Mouse (Mus musculus): Measurements from ENCODE around the gene Artn.

Gene Artn

GRCm38 (mm10) chr4:117933248-117933647, 3.7 kb upstream of the Artn start:
- Histone ChIP-seq H3K27me3 (ENCODE audit: control insufficient read depth, insufficient read depth, low read length, poor library complexity, severe bottlenecking) (no peaks in the 10 kb centered on the region), H3K36me3 (ENCODE audit: control insufficient read depth, insufficient read depth, low read length, poor library complexity, severe bottlenecking) (no peaks in the 10 kb centered on the region)
- DNase-seq (ENCODE audit: low read depth, low spot score), result no peak

- peak; percentile 54 for DNase-seq (ENCODE audit: low read depth, low spot score)
Measured at GRCm38 (mm10) chr4:117928699-117929241, 793 bp downstream of the Artn start.

GRCm38 (mm10) chr4:117928234-117928633, 1.3 kb downstream of the Artn start:
- Histone ChIP-seq H3K36me3 (ENCODE audit: control insufficient read depth, insufficient read depth, low read length, poor library complexity, severe bottlenecking) (no peaks in the 10 kb centered on the region), H3K27me3 (ENCODE audit: control insufficient read depth, insufficient read depth, low read length, poor library complexity, severe bottlenecking) (no peaks in the 10 kb centered on the region)
- DNase-seq (ENCODE audit: low read depth, low spot score), result peak; percentile 47

More at GRCm38 (mm10) chr4:117928699-117929241, 793 bp downstream of the Artn start:
- H3K36me3 ChIP-seq (ENCODE audit: control insufficient read depth, insufficient read depth, low read length, poor library complexity, severe bottlenecking), result no peaks in the 10 kb centered on the region
- H3K27me3 ChIP-seq (ENCODE audit: control insufficient read depth, insufficient read depth, low read length, poor library complexity, severe bottlenecking), result no peaks in the 10 kb centered on the region

GRCm38 (mm10) chr4:117926545-117927482, 2.7 kb downstream of the Artn start:
- H3K27me3 ChIP-seq (ENCODE audit: control insufficient read depth, insufficient read depth, low read length, poor library complexity, severe bottlenecking), result no peaks in the 10 kb centered on the region
- DNase-seq (ENCODE audit: low read depth, low spot score), result peak; percentile 50
- no peaks in the 10 kb centered on the region for H3K36me3 ChIP-seq (ENCODE audit: control insufficient read depth, insufficient read depth, low read length, poor library complexity, severe bottlenecking)

DNA sequence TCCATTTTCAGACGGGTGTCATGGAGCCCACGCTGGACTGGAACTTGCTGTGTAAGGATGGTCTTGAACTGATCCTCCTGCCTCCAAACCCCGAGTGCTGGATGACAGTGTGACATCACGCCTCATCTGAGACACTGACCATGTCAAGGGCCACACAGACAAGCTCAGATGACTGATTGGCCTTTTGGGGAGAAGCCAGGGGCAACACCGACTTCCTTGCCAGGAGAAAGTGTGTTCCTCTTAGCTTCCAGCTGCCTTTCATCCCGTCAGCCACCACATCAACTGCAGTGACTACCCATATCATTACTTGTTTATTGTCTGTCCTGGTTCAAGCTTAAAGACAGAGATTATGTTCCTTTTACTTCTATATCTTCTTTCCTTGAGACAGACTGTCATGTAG, 4.6 kb downstream of the Artn start:
- no peaks in the 10 kb centered on the region for H3K27me3 ChIP-seq (ENCODE audit: control insufficient read depth, insufficient read depth, low read length, poor library complexity, severe bottlenecking)
- no peaks in the 10 kb centered on the region for H3K36me3 ChIP-seq (ENCODE audit: control insufficient read depth, insufficient read depth, low read length, poor library complexity, severe bottlenecking)
- no peak for DNase-seq (ENCODE audit: low read depth, low spot score)

- DNase-seq (ENCODE audit: low read depth, low spot score), result no peak
- Histone ChIP-seq H3K36me3 (ENCODE audit: control insufficient read depth, insufficient read depth, low read length, poor library complexity, severe bottlenecking) (no peaks in the 10 kb centered on the region), H3K27me3 (ENCODE audit: control insufficient read depth, insufficient read depth, low read length, poor library complexity, severe bottlenecking) (no peaks in the 10 kb centered on the region)
Measured at GRCm38 (mm10) chr4:117923450-117923849, 6.1 kb downstream of the Artn start.

- no peaks in the 10 kb centered on the region for H3K27me3 ChIP-seq (ENCODE audit: control insufficient read depth, insufficient read depth, low read length, poor library complexity, severe bottlenecking)
- no peaks in the 10 kb centered on the region for H3K36me3 ChIP-seq (ENCODE audit: control insufficient read depth, insufficient read depth, low read length, poor library complexity, severe bottlenecking)
- peak; percentile 39 for DNase-seq (ENCODE audit: low read depth, low spot score)
Measured at GRCm38 (mm10) chr4:117921358-117921757, 8.2 kb downstream of the Artn start.

- DNase-seq (ENCODE audit: low read depth, low spot score), result no peak
- no peaks in the 10 kb centered on the region for H3K36me3 ChIP-seq (ENCODE audit: control insufficient read depth, insufficient read depth, low read length, poor library complexity, severe bottlenecking)
- no peaks in the 10 kb centered on the region for H3K27me3 ChIP-seq (ENCODE audit: control insufficient read depth, insufficient read depth, low read length, poor library complexity, severe bottlenecking)
Measured at GRCm38 (mm10) chr4:117918762-117919161, 10.8 kb downstream of the Artn start.

DNA sequence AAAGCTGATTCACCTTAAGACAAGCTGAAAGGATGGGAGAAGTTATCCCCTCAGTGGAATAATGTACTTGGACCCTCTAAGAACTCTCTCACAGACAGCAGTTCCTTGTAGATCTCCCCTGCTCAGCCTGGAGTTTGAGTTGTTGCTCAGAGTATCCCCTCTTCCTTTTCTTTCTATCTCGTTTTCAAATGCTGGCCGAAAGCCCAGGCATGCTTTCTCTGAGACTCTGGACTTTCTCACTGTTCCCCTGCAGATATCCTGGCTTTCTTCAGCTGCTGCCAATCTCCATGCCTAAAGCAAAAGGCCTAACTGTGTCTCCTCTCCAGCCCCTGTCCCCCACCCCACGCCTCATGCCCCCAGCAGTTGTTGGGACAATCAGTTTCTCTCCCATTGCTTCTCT, 11.3 kb downstream of the Artn start:
- Histone ChIP-seq H3K27me3 (ENCODE audit: control insufficient read depth, insufficient read depth, low read length, poor library complexity, severe bottlenecking) (no peaks in the 10 kb centered on the region), H3K36me3 (ENCODE audit: control insufficient read depth, insufficient read depth, low read length, poor library complexity, severe bottlenecking) (no peaks in the 10 kb centered on the region)
- DNase-seq (ENCODE audit: low read depth, low spot score), result no peak

DNA sequence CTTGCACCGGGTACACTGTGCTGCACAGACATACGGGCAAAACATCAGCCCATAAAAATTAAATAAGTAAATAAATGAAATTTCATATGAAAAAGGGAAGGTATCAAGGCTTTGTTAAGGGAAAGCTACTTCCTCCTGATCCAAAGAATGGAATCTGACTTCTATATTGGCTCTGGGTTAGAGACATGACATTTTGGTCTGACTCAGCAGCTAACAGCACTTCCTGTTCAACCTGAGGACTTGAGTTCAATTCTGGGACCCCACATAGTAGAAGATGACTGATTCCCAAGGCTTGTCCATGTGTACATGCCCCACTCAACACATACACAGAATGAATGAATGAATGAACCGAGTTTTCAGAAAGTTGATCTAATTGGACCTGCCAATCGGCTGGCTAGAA, 11.7 kb downstream of the Artn start:
- Histone ChIP-seq H3K27me3 (ENCODE audit: control insufficient read depth, insufficient read depth, low read length, poor library complexity, severe bottlenecking) (no peaks in the 10 kb centered on the region), H3K36me3 (ENCODE audit: control insufficient read depth, insufficient read depth, low read length, poor library complexity, severe bottlenecking) (no peaks in the 10 kb centered on the region)
- no peak for DNase-seq (ENCODE audit: low read depth, low spot score)

DNA sequence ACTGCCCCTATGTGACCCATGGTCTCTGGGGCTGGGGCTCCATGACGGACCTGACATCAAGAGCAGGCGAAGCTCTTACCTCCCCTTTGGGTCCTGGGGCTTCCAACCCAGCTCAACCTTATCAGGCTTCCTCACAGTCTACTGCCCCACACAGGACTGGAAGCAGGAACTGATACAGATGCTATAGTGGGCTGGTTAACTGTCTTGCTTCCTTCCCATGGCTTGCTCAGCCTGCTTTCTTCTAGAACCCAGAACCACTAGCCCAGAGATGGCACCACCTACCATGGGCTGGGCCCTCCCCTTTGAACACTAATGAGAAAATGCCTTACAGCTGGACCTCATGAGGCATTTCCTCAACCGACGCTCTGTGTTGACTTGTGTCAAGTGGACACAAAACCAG, 12.2 kb downstream of the Artn start:
- DNase-seq (ENCODE audit: low read depth, low spot score), result no peak
- H3K36me3 ChIP-seq (ENCODE audit: control insufficient read depth, insufficient read depth, low read length, poor library complexity, severe bottlenecking), result no peaks in the 10 kb centered on the region
- H3K27me3 ChIP-seq (ENCODE audit: control insufficient read depth, insufficient read depth, low read length, poor library complexity, severe bottlenecking), result no peaks in the 10 kb centered on the region

GRCm38 (mm10) chr4:117916386-117916785, 13.2 kb downstream of the Artn start:
- Histone ChIP-seq H3K27me3 (ENCODE audit: control insufficient read depth, insufficient read depth, low read length, poor library complexity, severe bottlenecking) (no peaks in the 10 kb centered on the region), H3K36me3 (ENCODE audit: control insufficient read depth, insufficient read depth, low read length, poor library complexity, severe bottlenecking) (no peaks in the 10 kb centered on the region; the same call in 1 of the 2 replicates)
- DNase-seq (ENCODE audit: low read depth, low spot score), result no peak

DNA sequence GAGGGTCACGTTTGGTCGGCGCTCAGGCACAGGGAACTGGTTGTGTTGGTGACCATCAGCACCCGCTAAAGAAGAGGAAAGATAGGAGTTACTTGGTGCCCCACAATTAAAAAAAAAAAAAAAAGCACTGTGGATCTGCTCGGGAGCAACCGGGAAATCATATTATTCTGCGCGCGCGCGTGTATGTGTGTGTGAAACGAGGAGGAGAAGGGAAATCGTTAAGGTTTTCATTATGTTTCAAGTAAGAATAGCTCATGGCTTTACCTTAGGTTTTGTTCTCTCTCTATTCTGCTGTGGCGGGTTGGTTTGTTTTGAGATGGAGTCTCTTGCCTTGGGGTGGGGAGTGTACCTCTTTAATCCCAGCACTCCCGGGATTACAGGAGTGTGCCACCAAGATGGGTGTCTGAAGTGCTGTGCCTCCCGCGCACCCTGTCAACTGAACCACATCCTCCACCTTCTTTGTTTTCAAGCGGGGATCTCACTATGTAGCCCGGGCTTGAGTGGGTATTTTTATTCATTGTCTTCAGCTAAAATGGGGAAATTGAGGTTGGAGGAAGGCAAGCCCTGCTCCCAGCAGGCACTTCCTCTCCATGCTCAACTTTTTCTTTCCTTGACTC, 14.0 kb downstream of the Artn start:
- DNase-seq (ENCODE audit: low read depth, low spot score), result no peak
- Histone ChIP-seq H3K36me3 (ENCODE audit: control insufficient read depth, insufficient read depth, low read length, poor library complexity, severe bottlenecking) (no peaks in the 10 kb centered on the region; the same call in 1 of the 2 replicates), H3K27me3 (ENCODE audit: control insufficient read depth, insufficient read depth, low read length, poor library complexity, severe bottlenecking) (no peaks in the 10 kb centered on the region)

DNA sequence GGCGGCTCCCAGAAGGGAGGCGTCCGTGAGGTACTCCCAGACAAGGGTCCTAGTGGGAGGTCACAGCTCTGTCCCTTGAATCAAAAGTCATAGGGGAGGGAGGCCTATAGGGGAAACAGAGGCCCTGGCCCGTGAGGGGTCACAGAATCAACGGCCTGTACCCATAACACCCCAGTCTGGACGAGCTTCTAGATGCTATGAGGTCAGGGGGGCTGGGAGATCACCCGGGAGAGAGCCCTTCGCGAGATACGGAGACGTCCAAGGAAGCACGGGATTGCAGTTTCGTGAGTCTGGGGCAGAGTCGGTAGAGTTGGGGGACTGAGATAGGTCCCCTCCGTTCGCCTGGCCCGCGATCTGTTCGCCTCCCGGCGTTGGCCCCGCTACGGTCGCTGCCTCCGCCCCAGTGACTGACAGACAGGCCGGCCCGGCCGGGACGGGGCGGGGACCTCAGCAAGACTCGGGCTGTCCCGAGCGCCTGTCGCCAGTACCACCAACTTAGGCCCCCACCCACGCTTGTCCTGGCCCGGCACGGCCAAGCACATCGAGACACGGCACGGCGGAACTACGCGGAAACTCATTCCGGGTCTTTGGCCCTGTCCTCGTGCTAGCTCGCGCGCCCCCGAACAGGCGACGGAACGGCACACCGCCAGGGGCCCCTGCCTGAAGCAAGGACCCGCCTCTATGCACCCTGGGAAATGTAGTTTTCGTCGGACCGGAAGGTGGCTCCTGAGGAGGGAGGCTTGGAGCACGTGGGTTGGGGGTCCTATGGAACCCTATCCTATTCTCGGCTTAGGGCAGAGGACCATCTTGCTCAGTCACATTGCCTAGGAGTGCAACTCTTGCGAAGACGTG, 14.7 kb downstream of the Artn start, which contains the start of gene Ipo13:
TSS of gene Ipo13 (minus strand) at position 409 of the 852 bp plus-strand sequence.
- Histone ChIP-seq H3K27me3 (ENCODE audit: control insufficient read depth, insufficient read depth, low read length, poor library complexity, severe bottlenecking) (no peaks in the 10 kb centered on the region), H3K36me3 (ENCODE audit: control insufficient read depth, insufficient read depth, low read length, poor library complexity, severe bottlenecking) (no peaks in the 10 kb centered on the region; the same call in 1 of the 2 replicates)
- peak; percentile 93 for DNase-seq (ENCODE audit: low read depth, low spot score)

Measured in splenic B cell, adult 2 months (primary cell).